Mouse (Mus musculus): Measurements from ENCODE around the gene Spata2l.

DNA sequence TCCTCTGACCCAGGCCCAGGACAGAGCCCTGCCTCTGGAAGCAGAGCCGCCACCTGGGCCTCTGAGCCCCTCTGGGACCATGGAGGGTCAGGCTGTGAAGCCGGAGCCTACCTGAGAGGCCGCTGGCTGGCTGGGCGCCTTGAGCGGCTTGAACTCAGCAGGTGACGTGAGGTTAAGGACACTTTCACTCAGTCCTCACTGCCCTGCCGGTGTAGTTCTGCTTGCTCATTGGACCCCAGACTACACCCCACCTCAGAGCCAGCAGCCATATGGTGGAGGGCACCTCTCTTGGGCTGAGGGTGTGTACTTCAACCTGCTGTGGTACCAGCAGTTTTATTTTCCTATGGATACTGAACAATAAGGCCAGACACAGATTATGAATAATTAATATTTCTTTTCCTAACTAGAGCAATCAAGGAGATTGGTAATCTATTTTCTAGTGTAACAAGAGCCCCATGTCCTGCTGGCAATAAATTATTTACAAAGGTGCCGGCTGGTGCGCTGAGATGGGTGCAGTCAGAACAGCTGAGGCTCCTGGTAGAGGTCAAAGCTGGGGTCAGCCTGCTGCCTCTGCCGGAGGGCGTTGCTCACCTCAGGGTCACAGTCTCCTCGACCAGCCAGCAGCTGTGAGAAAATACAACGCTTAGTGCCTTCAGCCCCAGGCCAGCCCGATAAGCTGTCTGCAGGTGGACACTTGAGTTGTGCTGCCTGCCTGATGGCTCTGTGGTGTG is 32.1 kb upstream of the Spata2l start:
- no peak for TF ChIP-seq POLR2A (IDR thresholded peaks at IDR 0.05; ENCODE audit: borderline replicate concordance, control insufficient read depth, low read depth, low read length)
- no peak for TF ChIP-seq CTCF (IDR thresholded peaks at IDR 0.05; ENCODE audit: control insufficient read depth, insufficient read depth, low read length)

Data from bone marrow, adult 2 months (tissue).